Mouse (Mus musculus): ENCODE data around the gene Olfr514.

DNA sequence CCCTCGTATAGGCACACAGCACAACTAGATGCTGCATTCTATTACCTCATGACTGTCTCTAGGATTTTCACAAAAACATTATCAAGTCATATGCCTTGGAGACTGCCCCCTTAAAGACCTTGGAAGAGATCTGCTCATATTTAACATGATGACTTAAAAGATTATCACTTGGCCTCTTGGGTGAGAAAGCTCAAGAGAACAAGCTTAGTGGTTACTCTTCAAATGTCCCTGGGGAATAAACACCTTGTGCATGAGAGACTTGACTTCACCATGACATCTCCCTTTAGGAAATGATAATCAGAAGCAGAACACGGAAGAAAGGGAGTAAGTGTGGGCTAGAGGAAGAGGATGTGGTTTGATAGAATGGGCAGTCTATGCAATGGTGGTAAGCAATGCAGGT lies 46.5 kb upstream of the Olfr514 start, which contains the start of gene Olfr517:
- TF ChIP-seq POLR2A (IDR thresholded peaks at IDR 0.05; ENCODE audit: low read depth, low read length) = no peak
- TF ChIP-seq CTCF (conservative IDR thresholded peaks at IDR 0.05; ENCODE audit: insufficient read depth, insufficient read length, low read depth, low read length) = no peak
